Mouse (Mus musculus) small intestine, adult 2 months (tissue): ENCODE measurements around the gene Shh. TPM values are rescaled to one million over a fixed set of nuclear protein-coding genes. Genes with fewer than 3 reads are reported as not detected.
A peak's percentile ranks its signal among the peaks of the same experiment; 100 is the strongest.

Experiments
- H3K27ac ChIP-seq: fragments of 200-500 bp; 2 replicates; pipeline ENCODE4 v1.5.1; 2012; ENCODE audit warnings: low read depth, low read length, control low read depth, inconsistent platforms; ENCODE audit not compliant: insufficient read depth
- H3K27me3 ChIP-seq: fragments of 200-500 bp; 2 replicates; pipeline ENCODE4 v1.6.1; 2012; ENCODE audit warnings: mild to moderate bottlenecking, moderate library complexity, low read length, inconsistent platforms; ENCODE audit not compliant: control insufficient read depth, insufficient read depth
- H3K36me3 ChIP-seq: fragments of 200-500 bp; 2 replicates; pipeline ENCODE4 v1.6.1; 2012; ENCODE audit warnings: mild to moderate bottlenecking, low read length, control low read depth, inconsistent platforms; ENCODE audit not compliant: control insufficient read depth, insufficient read depth
- H3K4me1 ChIP-seq: fragments of 200-500 bp; 2 replicates; pipeline ENCODE4 v1.6.1; 2012; ENCODE audit warnings: low read length, inconsistent platforms, mixed read lengths; ENCODE audit not compliant: control insufficient read depth, insufficient read depth, insufficient read length
- H3K4me3 ChIP-seq: fragments of 200-500 bp; 2 replicates; pipeline ENCODE4 v1.5.1; 2012; ENCODE audit warnings: low read depth, mild to moderate bottlenecking, control low read depth, inconsistent platforms, low read length, moderate library complexity
- CTCF ChIP-seq: fragments of 200-500 bp; IDR thresholded peaks from 2 replicates; pipeline ENCODE4 v1.5.1; 2012; ENCODE audit warnings: low read depth, mild to moderate bottlenecking, control low read depth, inconsistent platforms, low read length, moderate library complexity, mixed read lengths; ENCODE audit not compliant: insufficient replicate concordance, insufficient read length; ENCODE audit errors: extremely low read depth
- POLR2A ChIP-seq: fragments of 200-500 bp; IDR thresholded peaks from 2 replicates; pipeline ENCODE4 v1.6.1; 2012; ENCODE audit warnings: low read depth, mild to moderate bottlenecking, control low read depth, inconsistent platforms, low read length, moderate library complexity
- WGBS: fragments of 180-500 bp; shearing (Covaris S2); methylation state at CpG from one replicate; pipeline ENCODE4 v1.1.7; 2018; 5-methylcytosine and 5-hydroxymethylcytosine counted together
- polyA plus RNA-seq: library from polyadenylated mRNA; depleted of rRNA; stranded (reverse); fragments of >200 nt; gene quantifications from 2 replicates; pipeline ENCODE4 v1.2.3, GENCODE M21; 2012

Shh gene
- polyA plus RNA-seq, 1 experiment, result 0.56 TPM

DNA sequence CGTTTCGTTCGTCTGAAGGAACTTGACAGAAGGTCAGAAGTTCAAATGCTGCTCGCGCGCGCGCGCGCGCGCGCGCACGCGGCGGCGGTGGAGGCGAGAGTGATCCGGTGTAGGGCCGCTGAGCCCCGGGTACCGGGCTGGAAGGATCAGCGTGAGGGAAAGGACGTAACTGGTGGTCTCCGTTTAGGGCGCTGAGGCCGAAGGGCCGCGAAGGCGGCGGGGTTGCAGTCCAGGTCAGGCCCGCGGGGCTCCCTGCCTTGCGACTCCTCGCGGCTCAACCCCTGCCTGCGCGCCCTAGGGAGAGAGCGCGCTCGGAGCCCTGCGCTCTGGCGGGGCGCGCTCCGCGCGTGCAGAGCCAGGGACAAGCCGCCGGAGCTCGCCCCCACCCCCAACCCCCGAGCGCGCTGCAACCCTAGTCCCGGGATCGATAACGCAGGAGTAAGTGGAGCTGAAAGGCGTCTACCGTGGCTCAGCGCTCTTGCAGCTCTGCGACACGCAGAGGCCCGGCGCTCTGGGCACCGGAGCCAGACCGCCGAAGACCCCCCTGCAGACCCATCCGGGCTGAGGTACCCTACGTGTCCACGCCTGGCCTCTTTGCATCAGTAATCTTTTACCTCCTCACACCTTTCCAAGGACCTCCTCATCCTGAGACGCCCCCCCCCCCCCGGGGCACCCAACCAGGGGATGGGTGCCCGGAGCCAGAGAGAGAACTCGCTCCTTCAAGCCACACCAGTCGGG lies 2.5 kb downstream of the Shh start:
- Histone ChIP-seq H3K36me3 (no peaks in the 10 kb centered on the region), H3K27me3 (peaks cover 41% of the 10 kb centered on the region), H3K4me1 (peaks cover 3% of the 10 kb centered on the region; the same call in 1 of the 2 replicates), H3K27ac (no peak overlapping the region), H3K4me3 (peak overlapping the region; percentile 81)
- TF ChIP-seq CTCF, result no peak
- TF ChIP-seq POLR2A, result no peak
- WGBS, result under 1% methylated on average over 76 of the region's 76 CpGs

DNA sequence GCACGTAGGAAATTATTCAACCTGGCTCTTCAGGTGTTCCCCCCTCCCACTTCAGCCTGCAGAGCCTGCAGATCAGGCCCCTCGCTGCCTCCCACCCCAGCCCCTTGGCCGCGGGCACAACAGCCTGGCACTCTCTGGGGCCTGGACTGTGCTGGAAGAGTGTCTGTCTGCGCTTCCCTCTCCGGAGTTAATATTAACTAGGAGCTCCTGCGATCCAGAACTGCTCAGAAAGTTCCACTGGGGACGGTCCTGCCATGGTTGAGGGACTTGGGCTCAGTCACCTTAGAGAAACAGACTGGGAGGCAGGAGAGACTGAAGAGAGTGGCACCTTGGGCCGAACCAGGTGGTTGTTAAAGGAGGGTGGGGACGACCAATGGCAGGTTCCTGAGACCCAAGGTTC lies 3.4 kb downstream of the Shh start:
- H3K36me3 ChIP-seq, result no peaks in the 10 kb centered on the region
- peaks cover 3% of the 10 kb centered on the region; the same call in 1 of the 2 replicates for H3K4me1 ChIP-seq
- TF ChIP-seq POLR2A (no peak), CTCF (no peak)
- peaks cover 47% of the 10 kb centered on the region for H3K27me3 ChIP-seq
- WGBS, result 4% methylated on average over 10 of the region's 10 CpGs
- H3K4me3 ChIP-seq, result peak overlapping the region; percentile 81
- H3K27ac ChIP-seq, result no peak overlapping the region

DNA sequence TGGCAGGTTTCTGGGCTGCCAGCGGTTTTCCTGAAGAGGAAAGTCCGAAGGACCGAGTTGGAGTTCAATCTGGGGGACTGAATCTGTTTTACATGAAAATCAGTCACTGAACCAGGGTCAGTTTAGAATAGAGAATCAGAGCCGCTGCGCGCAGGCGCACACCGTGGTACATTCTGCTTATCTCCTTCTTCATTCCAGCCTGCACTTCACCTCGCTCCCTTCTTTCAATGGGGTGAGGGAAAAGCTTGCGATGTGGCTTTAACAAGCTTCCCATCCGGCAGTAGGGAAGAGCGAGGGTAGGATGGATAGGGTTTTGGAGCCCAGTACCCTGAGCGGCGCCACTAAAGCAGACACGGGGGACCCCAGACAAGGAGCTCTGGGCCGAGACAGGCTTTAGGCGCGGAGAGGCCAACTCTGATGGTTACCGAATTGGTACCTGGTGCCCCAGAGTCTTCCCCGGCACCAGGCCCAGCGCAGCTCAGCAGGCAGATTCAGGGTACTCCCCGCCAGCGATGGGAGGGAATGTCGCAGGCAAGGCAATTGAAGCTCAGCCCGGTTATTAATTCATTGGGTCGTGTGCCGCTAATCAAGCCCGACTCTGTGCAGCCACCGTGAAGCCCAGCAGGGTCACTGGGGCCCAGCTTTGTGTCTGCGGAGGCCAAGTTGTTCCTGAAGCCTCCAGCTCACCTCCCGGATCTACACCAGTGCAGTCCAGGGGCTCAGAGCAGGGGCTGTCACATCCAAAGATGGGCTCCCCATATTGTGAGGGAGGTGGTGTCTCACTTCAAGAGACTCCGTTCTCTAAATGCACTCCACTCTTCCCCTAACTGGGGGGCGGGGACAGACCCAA lies 4.1 kb downstream of the Shh start:
- Histone ChIP-seq H3K27me3 (peaks cover 52% of the 10 kb centered on the region), H3K4me3 (no peak overlapping the region), H3K36me3 (no peaks in the 10 kb centered on the region), H3K4me1 (peaks cover 7% of the 10 kb centered on the region), H3K27ac (no peak overlapping the region)
- WGBS, result 54% methylated on average over 33 of the region's 33 CpGs
- TF ChIP-seq CTCF (no peak), POLR2A (no peak)

DNA sequence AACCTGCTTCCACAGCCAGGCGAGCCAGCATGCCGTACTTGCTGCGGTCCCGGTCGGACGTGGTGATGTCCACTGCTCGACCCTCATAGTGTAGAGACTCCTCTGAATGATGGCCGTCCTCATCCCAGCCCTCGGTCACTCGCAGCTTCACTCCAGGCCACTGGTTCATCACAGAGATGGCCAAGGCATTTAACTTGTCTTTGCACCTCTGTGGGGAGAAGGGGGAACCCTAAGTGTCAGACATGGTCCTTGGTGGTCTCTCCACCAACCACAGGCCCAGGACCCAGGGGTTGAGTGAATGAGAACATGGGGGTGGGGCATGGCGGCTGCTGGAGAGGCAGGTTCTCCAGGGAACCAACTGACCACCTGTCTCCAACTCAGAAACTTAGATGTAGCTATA lies 5.7 kb downstream of the Shh start:
- TF ChIP-seq CTCF, result no peak
- no peak for TF ChIP-seq POLR2A
- Histone ChIP-seq H3K4me1 (peaks cover 9% of the 10 kb centered on the region), H3K27ac (no peak overlapping the region), H3K4me3 (no peak overlapping the region), H3K27me3 (peaks cover 46% of the 10 kb centered on the region), H3K36me3 (no peaks in the 10 kb centered on the region)
- 70% methylated on average over 11 of the region's 11 CpGs for WGBS

DNA sequence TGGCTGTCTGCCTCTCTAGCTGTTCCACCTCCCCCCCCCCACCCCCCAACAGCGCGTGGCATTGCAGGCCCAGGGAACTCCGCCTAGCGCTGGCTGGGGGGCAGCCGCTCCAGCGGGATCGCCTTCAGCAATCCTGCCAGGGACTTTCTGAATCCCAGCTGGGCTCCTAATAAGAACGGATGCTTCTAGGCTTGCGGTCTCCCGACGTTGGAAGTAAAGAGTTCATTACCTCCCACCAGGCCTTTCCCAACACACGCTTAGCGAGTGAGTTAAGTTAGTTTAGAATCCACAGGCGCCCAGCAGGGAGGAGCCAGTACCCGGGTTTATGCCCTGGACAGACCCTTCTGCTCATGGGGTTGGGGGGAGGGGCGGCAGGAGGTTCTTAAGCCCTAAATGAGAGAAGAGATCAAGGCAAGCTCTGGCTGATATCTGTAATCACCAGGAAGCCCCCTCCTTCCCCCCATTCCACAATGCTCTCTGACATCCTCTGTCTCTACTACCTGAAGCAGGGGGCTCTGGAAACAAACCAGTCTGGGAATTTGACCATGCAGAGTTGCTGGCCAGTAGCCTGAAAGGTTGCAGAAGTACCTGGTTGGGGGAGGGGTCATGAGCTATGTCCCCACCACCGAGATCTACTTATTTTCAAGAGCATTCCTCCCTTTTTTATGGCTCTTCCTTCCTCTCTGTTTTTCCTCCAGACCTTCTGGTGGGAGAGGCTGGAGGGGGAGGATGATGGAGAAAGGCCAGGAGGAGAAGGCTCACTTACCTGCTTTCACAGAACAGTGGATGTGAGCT lies 6.3 kb downstream of the Shh start:
- 62% methylated on average over 17 of the region's 17 CpGs for WGBS
- no peaks in the 10 kb centered on the region for H3K36me3 ChIP-seq
- H3K4me1 ChIP-seq, result peaks cover 9% of the 10 kb centered on the region
- H3K27me3 ChIP-seq, result peaks cover 40% of the 10 kb centered on the region
- H3K4me3 ChIP-seq, result no peak overlapping the region
- no peak overlapping the region for H3K27ac ChIP-seq
- TF ChIP-seq POLR2A (no peak), CTCF (no peak)

DNA sequence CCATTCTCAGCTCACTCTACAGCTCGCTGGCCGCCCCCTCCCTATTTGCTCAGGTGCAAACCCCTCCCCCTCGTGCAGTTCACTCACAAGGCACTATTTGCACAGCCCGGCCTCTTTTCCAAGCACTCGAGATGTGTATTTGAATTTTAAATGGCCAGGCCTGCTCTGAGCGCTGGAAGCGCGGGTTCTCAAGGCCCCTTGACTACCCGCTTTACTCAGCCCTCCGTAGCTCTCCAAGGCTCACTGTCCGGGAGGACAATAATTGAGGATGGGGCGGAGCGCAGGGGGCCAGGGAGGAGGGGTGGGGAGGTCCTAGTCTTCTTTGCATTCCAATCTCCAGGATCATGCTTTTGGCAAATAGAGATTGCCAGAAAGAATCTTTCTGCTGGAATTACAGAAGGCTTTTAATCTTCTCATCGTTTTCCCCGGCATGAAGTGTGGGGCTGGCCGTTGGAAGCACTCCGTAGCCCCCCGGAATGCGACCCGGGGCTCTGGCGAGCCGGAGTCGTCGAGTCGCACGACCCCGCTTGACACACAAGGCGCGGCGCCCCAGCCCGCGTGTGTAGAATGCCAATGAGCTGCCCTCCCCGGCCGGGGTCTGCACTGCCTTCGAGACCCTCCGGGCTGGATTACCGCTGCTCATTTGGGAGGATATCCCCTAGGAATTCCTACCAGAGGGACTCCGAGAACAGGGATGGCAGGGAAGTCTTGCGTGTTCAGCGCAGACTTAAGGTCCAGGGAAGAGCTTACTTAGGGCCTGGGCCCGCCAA lies 7.4 kb downstream of the Shh start:
- 34% methylated on average over 41 of the region's 41 CpGs for WGBS
- TF ChIP-seq CTCF (no peak), POLR2A (no peak)
- Histone ChIP-seq H3K4me1 (peaks cover 7% of the 10 kb centered on the region), H3K36me3 (no peaks in the 10 kb centered on the region), H3K27ac (no peak overlapping the region), H3K27me3 (peaks cover 29% of the 10 kb centered on the region), H3K4me3 (no peak overlapping the region)
